Mouse (Mus musculus): ENCODE data around the gene Lrp1.
A peak's percentile ranks its signal among the peaks of the same experiment; 100 is the strongest.

Lrp1 gene

GRCm38 (mm10) chr10:127645791-127646190, 24.8 kb upstream of the Lrp1 start:
- no peak for DNase-seq

GRCm38 (mm10) chr10:127643553-127644238, 22.7 kb upstream of the Lrp1 start:
- DNase-seq, result peak; percentile 83

GRCm38 (mm10) chr10:127642772-127643552, 22.0 kb upstream of the Lrp1 start, which contains the start of gene Stat6:
Gene Stat6, plus strand, starts transcription at chr10:127642986.
- DNase-seq, result peak; percentile 86

- DNase-seq, result peak; percentile 97
Measured at GRCm38 (mm10) chr10:127641861-127642771, 21.2 kb upstream of the Lrp1 start.

- DNase-seq, result no peak
Measured at GRCm38 (mm10) chr10:127640421-127640820, 19.5 kb upstream of the Lrp1 start.

- no peak for DNase-seq
Measured at GRCm38 (mm10) chr10:127632668-127633271, 11.8 kb upstream of the Lrp1 start.

- DNase-seq, result no peak
Measured at GRCm38 (mm10) chr10:127631261-127632214, 10.6 kb upstream of the Lrp1 start.

GRCm38 (mm10) chr10:127626433-127626832, 5.5 kb upstream of the Lrp1 start:
- no peak for DNase-seq

GRCm38 (mm10) chr10:127623439-127624216, 2.7 kb upstream of the Lrp1 start:
- DNase-seq, result no peak

GRCm38 (mm10) chr10:127622661-127623060, 1.7 kb upstream of the Lrp1 start:
- DNase-seq, result no peak

- peak; percentile 76 for DNase-seq
Measured at GRCm38 (mm10) chr10:127622057-127622392, 1.1 kb upstream of the Lrp1 start.

- DNase-seq, result peak; percentile 88
Measured at GRCm38 (mm10) chr10:127621191-127622056, 476 bp upstream of the Lrp1 start.

- no peak for DNase-seq
Measured at GRCm38 (mm10) chr10:127619941-127620405, 975 bp downstream of the Lrp1 start.

- peak; percentile 41 for DNase-seq
Measured at GRCm38 (mm10) chr10:127619119-127619721, 1.7 kb downstream of the Lrp1 start.

GRCm38 (mm10) chr10:127618173-127618572, 2.8 kb downstream of the Lrp1 start:
- peak; percentile 54 for DNase-seq

GRCm38 (mm10) chr10:127617294-127617693, 3.7 kb downstream of the Lrp1 start:
- no peak for DNase-seq

- DNase-seq, result no peak
Measured at GRCm38 (mm10) chr10:127616261-127616679, 4.7 kb downstream of the Lrp1 start.

GRCm38 (mm10) chr10:127615591-127615990, 5.4 kb downstream of the Lrp1 start:
- peak; percentile 17 for DNase-seq

- DNase-seq, result no peak
Measured at GRCm38 (mm10) chr10:127615034-127615374, 5.9 kb downstream of the Lrp1 start.

Measured in lung, postnatal 14 days (tissue).